Mouse (Mus musculus): ENCODE measurements around the gene Csk.

The Csk gene

DNA sequence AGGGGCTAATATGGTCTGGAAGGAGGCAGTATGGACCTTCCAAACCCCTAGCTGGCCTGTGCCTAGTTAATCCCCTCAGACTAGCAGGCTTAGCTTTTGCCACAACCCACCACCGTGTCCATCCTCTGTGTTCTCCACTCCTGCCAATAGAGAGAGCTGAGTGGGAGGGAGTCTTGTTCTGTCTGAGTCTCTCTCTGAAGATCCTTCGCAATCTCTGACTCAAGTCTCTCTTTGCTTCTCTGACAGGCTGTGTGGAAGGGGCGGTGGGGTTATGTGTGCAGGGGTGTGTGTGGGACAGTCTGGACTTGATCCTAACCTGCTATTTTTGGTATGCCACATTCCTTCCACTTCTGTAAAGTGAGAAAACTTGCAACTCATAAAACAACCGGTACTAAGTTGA, 48.6 kb downstream of the Csk start:
- no peak for DNase-seq (ENCODE audit: low spot score in 2 of 2)

- DNase-seq (ENCODE audit: low spot score in 2 of 2), result no peak
Measured at GRCm38 (mm10) chr9:57602098-57602497, 51.3 kb downstream of the Csk start.

GRCm38 (mm10) chr9:57601353-57601706, 52.1 kb downstream of the Csk start:
- no peak for DNase-seq (ENCODE audit: low spot score in 2 of 2)

- no peak for DNase-seq (ENCODE audit: low spot score in 2 of 2)
Measured at GRCm38 (mm10) chr9:57600620-57601352, 52.6 kb downstream of the Csk start.

DNA sequence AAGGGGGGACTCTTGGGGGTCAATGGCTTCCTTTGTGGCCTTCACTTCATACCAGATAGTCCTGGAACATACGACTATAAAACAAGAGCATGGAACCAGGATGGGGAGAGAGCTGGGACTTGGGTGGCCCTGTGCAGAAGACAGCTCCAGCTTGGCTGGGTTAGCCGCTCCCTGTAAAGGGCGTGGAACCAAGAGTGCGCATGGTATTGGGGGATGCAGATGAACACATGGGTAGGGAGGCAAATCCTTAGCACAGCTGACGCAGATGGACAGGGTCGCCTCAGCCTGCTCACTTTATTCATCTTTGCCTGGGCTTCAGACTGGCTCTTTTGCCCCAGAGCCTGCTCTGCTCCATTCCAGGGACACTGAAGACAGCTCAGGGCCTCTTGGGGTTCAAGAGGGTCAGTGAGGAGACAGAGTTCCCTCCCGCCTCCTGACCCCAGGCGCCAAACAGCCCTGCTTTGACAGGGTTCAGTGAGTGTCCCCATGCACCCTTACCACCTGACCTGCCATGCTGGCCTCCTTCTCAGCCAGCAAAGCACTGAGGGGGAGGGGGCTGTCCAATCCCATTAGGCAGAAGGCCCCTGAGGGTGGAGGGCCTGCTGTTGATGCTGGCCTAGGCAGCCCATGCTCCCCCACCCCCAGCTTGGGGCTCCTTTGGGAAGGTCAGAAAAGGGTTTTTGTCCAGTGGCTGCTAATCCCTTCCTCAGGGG, 54.4 kb downstream of the Csk start:
- DNase-seq (ENCODE audit: low spot score in 2 of 2), result no peak

DNA sequence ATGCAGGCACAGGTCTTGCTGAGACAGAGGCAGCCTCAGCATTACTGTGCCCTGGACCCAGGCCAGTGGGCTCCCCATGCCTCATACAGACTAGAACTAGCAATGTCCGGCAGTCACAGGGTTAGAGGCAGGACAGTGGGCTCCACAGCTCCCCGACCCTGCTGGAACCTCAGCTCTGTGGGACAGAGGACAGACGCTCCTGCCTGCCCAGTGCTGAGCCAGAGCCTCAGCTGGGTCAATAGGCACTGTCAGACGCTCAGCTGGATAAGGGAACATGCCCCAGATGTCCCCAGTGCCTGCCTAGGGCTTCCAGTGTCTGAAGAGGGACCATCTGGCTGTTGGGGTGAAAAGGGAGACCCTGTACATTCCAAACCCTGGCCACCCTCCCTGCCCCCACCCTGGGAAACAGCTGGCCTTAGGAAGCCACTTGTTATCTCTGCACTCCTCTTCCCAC, 55.5 kb downstream of the Csk start:
- no peak for DNase-seq (ENCODE audit: low spot score in 2 of 2)

GRCm38 (mm10) chr9:57597265-57597664, 56.2 kb downstream of the Csk start:
- no peak for DNase-seq (ENCODE audit: low spot score in 2 of 2)

DNA sequence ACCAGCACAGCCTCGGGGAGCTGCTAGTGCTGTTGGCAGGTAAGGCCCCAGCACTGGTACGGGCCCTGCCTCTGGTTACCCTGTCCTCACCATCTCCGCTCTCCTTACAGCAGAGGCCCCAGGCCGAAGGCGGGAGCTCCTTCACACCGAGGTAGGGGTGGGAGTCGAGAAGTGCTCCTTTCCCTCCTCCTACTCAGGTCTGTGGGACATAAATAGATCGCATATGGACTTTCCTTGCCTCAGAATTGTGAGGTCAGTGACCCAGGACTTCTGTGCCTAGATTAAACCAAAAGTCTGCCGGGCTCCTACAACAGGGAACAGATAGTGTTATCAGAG, 59.3 kb downstream of the Csk start:
- DNase-seq (ENCODE audit: low spot score in 2 of 2), result no peak

- no peak for DNase-seq (ENCODE audit: low spot score in 2 of 2)
Measured at GRCm38 (mm10) chr9:57593454-57594173, 59.8 kb downstream of the Csk start.

GRCm38 (mm10) chr9:57590726-57591125, 62.7 kb downstream of the Csk start:
- DNase-seq (ENCODE audit: low spot score in 2 of 2), result no peak

GRCm38 (mm10) chr9:57589224-57590126, 64.0 kb downstream of the Csk start, which contains the start of gene Ulk3:
TSS of gene Ulk3 (plus strand) at chr9:57589452.
- DNase-seq (ENCODE audit: low spot score in 2 of 2), result peak; percentile 79 to 86

DNA sequence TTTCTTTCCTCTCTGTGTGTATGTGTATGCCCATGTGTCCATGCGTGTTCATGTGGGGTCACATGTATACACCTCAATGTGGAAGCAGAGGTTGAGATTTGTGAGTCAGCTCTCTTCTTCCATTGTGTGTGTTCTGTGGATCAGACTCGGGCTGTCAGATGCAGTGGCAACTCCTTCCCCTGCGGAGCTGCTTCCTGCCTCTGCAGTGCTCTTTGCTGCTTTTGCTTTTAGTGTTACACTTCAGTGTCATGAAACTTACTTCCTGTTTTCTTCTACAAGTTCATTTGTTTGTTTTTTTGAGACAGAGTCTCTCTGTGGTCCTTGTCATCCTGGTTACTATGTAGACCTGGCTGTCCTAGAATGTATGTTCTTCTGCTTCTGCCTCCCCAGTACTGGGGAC, 68.4 kb downstream of the Csk start:
- DNase-seq (ENCODE audit: low spot score in 2 of 2), result no peak

DNA sequence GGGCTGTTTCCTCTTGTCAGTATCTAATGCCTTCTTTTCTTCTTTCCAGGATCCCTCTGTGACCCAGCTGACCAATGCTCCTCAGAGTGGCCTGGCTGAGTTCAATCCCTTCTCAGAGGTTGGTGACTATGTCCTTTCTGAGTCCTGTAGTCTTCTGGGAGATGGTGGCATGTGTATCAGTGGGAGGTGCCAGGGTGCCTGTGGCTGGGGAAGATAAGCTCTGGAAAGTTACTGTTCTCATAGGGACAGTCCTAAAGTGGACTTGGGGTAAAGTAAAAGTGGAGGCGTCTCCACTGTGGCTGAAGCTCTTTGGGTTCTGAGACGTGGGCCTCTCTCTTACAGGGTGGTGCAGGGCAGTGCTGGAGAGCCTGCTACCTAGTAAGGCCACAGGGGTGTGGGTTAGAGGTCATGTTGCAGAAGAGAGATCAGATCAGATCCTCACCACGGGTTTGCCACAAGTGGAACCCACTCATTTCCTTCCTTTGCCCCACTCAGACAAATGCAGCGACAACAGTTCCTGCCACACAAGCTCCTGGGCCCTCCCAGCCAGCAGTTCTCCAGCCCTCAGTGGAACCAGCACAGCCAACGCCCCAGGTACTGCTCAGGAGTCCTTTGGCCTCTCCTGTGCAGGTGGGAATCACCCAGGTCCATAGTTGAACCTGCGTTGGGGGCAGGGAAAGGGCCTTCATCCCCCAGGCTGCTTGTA, 76.1 kb downstream of the Csk start:
- DNase-seq (ENCODE audit: low spot score in 2 of 2), result no peak

All from thymus, postnatal 10 days (tissue).